Mouse (Mus musculus) embryonic stem cell, embryonic (primary cell): ENCODE measurements around the gene Cela3b.

ENCODE experiments used
- CTCF ChIA-PET, 4 experiments: fragments of 300-600 bp in 2 of 4; fragments of 350-600 bp in 2 of 4; sonication (Branson Sonifier 250); formaldehyde crosslinking; loops; one replicate each; lab custom pipeline; 2022; ENCODE audit warnings: inconsistent platforms in 2 of 4; lab: Charles Lee
- POLR2A ChIA-PET, 4 experiments: fragments of 300-600 bp in 2 of 4; fragments of 350-600 bp in 2 of 4; sonication (Branson Sonifier 250); formaldehyde crosslinking; loops; one replicate each; lab custom pipeline; 2022; ENCODE audit warnings: antibody characterized with exemption in 4 of 4, inconsistent platforms in 1 of 4; lab: Charles Lee

The Cela3b gene

DNA sequence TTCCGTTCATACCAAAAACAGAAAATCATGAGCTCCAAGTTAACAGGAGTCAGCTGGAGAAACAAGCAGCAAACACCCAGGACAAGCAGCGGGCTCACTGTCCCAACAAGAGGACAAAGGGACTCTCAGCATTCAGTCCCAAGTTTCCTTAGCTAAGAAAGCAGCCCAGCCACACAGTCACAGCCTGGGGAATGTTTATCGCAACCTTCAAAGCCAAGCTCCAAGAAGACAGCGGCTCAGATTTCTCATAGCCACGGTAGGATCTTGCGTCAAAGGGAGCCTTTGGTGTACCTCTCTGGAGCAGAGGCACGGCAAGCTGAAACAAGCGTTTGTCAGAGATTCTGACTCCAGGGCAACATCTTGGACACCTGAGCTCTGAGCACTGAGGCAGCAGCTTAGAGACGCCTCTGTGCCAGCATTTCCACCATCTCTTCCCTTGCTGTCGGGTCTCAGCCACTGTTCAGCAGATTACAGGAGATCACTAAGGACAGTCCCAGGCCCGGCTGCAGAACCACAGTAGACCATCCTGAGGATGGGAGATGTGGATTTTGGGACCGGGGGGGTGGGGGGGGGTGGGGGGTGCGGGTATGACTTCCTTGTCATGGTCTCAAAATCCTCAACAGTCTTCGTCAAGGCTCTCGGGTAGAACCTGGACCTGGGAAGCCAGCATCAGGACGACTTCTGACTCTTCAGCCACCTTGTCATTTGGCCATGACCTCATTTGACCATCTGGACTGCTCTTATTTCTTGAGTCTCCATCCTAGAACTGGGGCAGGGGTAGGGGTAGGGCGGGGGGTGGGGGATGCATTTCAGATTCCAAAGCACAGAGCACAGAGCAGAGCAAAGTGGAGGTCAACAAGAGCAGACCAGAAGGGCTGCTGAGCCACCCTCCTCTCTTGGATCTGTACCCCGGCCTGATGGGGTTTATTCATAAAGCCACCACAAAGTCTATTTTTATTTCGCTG is 54.7 kb downstream of the Cela3b start:
- POLR2A ChIA-PET, result interaction anchor here (0.5 to 2.3 kb wide), 18 partner anchors 10 to 551 kb away, joined by 3 to 17 read pairs (median 4); partner anchors contain the start of gene Cdc42 (in 1 of the 4)

GRCm38 (mm10) chr4:137373711-137374110 is 56.6 kb downstream of the Cela3b start:
- CTCF ChIA-PET, result no interaction called here
- POLR2A ChIA-PET, result interaction anchor here in 3 of 4 experiments (1.0 to 5.6 kb wide), 4 partner anchors 12 to 15 kb away, joined by 3 to 27 read pairs (median 4); no protein-coding TSS in a partner anchor

More for the DNA sequence above, 54.7 kb downstream of the Cela3b start:
- CTCF ChIA-PET, result interaction anchor here in 3 of 4 experiments (0.6 to 1.2 kb wide), 7 partner anchors 12 to 913 kb away, joined by 3 to 5 read pairs (median 3); no protein-coding TSS in a partner anchor

GRCm38 (mm10) chr4:137371596-137372523 is 58.5 kb downstream of the Cela3b start:
- POLR2A ChIA-PET, result interaction anchor here in 2 of 4 experiments (0.6 to 5.6 kb wide), 8 partner anchors 9 to 1125 kb away, joined by 3 to 27 read pairs (median 4); no protein-coding TSS in a partner anchor
- CTCF ChIA-PET, result interaction anchor here in 2 of 4 experiments (0.6 to 2.0 kb wide), 3 partner anchors 16 to 84 kb away, joined by 3 to 5 read pairs (median 3); no protein-coding TSS in a partner anchor
